Mouse (Mus musculus) thymus, postnatal 25 days (tissue): Measurements from ENCODE around the gene Cdk19.

ENCODE experiments used
- DNase-seq: peaks from one replicate; pipeline ENCODE4 v3.0.0; 2022

The Cdk19 gene

GRCm38 (mm10) chr10:40349631-40350177 is 10.3 kb downstream of the Cdk19 start:
- peak; percentile 76 for DNase-seq

GRCm38 (mm10) chr10:40350245-40350932 is 11.0 kb downstream of the Cdk19 start:
- no peak for DNase-seq

- DNase-seq = no peak
Observed at GRCm38 (mm10) chr10:40351156-40351555, 11.8 kb downstream of the Cdk19 start.

- no peak for DNase-seq
Observed at GRCm38 (mm10) chr10:40354081-40354480, 14.7 kb downstream of the Cdk19 start.

- no peak for DNase-seq
Observed at GRCm38 (mm10) chr10:40354556-40354955, 15.2 kb downstream of the Cdk19 start.

GRCm38 (mm10) chr10:40358166-40358565 is 18.8 kb downstream of the Cdk19 start:
- DNase-seq = no peak

GRCm38 (mm10) chr10:40359131-40359530 is 19.8 kb downstream of the Cdk19 start:
- DNase-seq = no peak

GRCm38 (mm10) chr10:40363004-40363403 is 23.6 kb downstream of the Cdk19 start:
- DNase-seq = no peak

GRCm38 (mm10) chr10:40364642-40365361 is 25.4 kb downstream of the Cdk19 start:
- no peak for DNase-seq

- DNase-seq = no peak
Observed at GRCm38 (mm10) chr10:40365991-40366390, 26.6 kb downstream of the Cdk19 start.

- no peak for DNase-seq
Observed at GRCm38 (mm10) chr10:40368516-40368915, 29.2 kb downstream of the Cdk19 start.

GRCm38 (mm10) chr10:40370156-40370555 is 30.8 kb downstream of the Cdk19 start:
- DNase-seq = peak; percentile 28

GRCm38 (mm10) chr10:40371184-40371913 is 32.0 kb downstream of the Cdk19 start:
- DNase-seq = no peak

GRCm38 (mm10) chr10:40371914-40372675 is 32.7 kb downstream of the Cdk19 start:
- peak; percentile 27 for DNase-seq

- DNase-seq = no peak
Observed at GRCm38 (mm10) chr10:40373749-40374148, 34.4 kb downstream of the Cdk19 start.

GRCm38 (mm10) chr10:40374828-40375227 is 35.5 kb downstream of the Cdk19 start:
- DNase-seq = no peak

GRCm38 (mm10) chr10:40376286-40376685 is 36.9 kb downstream of the Cdk19 start:
- no peak for DNase-seq

GRCm38 (mm10) chr10:40378284-40378683 is 38.9 kb downstream of the Cdk19 start:
- DNase-seq = no peak

- DNase-seq = no peak
Observed at GRCm38 (mm10) chr10:40379682-40380081, 40.3 kb downstream of the Cdk19 start.

GRCm38 (mm10) chr10:40385397-40385796 is 46.0 kb downstream of the Cdk19 start:
- no peak for DNase-seq

- DNase-seq = no peak
Observed at GRCm38 (mm10) chr10:40386126-40386525, 46.8 kb downstream of the Cdk19 start.

- DNase-seq = no peak
Observed at GRCm38 (mm10) chr10:40393447-40394143, 54.2 kb downstream of the Cdk19 start.
